Mouse (Mus musculus) spleen, adult 12 weeks (tissue): ENCODE measurements at regions not wholly inside any gene's neighbourhood (a gene's known extent, or its start where the extent isn't known, plus 50 kb on each side); places are given as distances from the start of the nearest gene placed in this dataset.

ENCODE experiments used
- DNase-seq: peaks from one replicate; pipeline ENCODE4 v3.0.0; 2022; ENCODE audit warnings: low spot score

DNA sequence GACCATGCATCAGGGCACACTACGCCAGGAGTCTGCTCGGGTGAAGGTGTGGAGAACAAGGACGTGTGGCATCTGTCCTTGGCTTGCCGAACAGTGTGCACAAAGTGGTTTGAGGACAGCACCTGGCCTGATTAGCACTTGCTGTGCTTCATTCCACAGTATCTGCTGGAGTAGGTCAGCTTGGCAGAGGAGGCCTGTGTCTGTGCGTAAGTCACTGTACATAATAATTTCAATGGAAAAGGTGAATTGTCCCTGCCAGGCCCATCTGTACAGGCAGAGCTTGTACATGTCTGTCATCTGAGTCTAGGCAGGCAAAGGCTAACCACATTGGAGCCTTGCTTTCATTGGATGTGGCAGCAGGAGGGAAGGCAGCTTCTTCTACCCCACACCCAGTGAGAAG is 979.5 kb upstream of the Car8 start:
- DNase-seq = no peak

DNA sequence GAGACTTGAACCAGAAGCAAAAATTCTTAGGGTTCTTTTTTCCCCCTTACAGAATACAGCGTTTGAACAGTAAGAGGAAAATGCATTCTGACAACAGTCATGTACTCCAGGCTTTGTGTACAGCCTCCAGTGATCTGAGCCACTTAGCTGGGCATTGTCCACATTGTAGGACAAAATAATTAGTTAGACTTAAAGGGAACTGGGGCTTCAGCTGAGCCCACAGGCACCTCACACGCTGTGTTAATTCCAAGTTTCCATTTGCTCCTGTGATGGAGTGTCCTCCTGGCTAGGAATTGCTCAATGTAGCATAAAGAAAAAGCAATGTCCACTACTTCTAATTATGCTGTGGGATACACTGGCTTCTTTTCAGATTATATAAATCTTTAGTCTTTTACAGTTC is 969.8 kb upstream of the Car8 start:
- DNase-seq = no peak

DNA sequence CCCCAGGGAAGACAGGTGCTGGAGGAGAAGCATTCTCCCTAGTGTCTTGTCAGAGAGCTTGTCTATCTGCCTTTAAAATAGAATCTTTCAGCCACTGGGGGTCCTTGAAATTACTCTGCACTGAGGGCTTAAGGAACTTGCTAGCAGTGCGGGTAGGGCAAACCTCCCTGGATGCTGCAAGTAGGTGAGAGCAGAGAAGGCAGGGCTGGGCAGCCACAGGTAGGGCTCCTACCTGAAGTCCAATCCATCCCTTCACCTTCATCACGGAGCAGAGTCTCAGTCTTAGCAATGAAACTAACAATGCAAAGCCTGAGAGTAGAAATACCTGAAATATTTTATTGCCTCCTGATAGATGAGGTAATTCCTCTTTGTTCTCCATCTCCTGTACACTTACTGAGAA is 961.2 kb upstream of the Car8 start:
- DNase-seq = no peak

DNA sequence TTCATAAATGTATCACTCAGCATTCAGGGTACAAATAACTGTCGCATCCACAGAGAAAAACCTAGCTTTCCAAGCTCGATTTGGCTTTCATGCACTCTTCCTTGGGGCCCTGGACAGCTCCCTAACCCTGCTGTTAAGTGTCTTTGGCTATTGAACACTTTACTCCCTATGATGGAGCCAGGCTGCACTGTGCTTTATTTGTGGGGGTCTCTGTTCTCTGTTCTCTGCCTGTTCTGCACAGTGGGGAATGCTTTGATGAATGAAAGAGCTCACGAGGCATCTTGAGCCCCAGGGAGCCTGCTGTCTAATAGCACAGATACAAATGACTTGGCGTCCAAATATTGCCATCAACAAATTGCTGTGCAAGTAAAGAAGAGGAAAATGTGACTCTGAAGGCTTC is 957.6 kb upstream of the Car8 start:
- DNase-seq = no peak

DNA sequence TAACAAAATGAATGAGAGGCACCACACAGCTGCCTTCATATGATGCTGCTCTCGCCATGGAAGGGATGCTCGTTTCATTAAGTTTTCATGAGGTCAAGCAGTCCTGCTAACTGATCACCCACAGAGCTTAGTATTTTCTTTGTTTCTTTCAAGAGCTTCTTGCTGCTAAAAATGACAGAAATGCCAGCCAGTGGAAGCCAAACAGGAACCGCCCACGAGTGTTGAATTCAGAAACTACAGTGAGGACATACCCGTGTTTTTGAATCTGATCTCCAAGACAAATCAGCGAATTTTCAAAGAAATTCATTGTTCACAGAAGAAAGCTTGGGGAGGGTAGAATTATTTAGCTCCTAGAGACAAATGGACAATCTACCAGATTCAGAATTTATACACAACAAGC is 954.3 kb upstream of the Car8 start:
- DNase-seq = no peak

DNA sequence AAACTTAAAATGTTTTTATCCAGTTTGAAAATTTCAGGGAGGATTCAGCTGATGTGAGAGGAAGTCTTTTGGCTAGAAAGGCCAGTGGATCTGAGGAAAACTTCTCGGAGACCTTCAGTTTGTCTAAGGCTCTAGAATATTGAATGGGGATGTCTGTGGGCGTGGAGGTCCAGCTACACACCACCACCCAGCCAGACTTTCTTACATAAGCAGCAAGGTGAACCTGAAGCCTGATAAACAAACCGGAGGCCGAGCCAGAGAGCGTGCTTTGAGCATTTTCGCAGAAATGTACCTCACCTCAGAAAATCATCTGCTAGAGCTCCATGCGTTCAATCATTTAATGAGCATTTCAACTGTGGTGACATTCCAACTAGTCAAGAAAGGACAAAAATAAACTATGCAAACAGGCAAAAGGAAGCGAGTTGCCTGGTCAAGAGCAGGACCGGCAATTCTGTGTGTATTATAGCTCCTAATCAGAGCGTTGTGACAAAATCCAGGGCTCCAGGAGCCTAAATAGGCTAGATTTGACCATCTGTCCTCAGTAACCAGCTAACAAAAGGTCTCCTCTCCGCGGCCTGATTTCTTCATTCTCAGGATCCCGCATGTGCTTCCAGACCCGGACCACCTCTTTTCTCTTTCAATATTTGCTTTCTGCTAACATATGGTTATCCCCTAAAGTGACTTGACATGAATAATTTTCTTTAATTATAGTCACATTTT is 946.5 kb upstream of the Car8 start:
- no peak for DNase-seq

DNA sequence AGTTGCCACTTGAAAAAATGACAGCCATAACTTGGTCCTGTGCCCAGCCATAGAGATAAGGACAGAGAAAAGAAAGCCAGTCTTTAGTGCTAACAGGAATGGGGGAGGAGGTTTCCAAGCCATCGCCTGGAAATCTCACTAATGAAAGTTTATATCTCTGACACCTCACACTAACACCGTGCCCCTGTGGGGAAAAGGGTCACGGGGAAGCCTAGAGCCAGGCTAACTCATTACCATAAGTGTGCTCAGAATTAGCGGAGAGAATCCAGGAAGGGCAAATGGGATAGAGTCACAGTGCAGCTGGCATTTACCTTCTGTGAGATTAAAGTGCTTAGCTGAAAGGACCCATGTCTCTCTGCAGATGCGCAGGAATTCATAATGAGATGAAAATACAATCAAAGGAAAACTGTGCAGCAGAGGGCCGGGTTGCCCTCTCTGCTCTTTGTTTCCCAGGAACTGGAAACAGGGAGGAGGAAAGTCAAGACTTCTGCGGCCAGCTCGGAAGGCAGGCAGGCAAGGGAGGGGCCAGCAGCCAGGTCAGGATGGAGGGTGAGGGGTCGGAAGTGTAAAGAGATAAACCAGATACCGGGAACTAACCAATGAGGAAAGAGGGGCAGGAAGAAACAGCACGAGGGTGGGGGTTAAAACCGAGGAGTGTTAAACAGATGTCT is 945.7 kb upstream of the Car8 start:
- no peak for DNase-seq

DNA sequence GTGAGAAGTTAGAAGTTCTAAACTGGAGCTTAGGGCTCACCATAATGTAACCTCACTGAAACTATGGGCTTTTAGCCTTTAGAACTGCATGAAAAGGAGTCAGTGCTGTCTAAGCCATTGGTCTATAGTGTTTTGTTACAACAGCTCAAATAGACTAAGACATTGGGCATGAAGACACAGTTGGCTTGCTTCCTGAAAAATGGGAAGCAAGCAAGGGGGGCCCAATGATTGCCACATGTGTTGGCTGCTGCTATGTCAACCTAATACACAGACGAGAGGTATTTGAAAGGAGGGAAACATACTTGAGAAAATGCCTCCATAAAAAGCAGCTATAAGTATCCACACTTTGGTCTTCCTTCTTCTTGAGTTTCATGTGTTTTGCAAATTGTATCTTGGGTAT is 935.5 kb upstream of the Car8 start:
- no peak for DNase-seq

DNA sequence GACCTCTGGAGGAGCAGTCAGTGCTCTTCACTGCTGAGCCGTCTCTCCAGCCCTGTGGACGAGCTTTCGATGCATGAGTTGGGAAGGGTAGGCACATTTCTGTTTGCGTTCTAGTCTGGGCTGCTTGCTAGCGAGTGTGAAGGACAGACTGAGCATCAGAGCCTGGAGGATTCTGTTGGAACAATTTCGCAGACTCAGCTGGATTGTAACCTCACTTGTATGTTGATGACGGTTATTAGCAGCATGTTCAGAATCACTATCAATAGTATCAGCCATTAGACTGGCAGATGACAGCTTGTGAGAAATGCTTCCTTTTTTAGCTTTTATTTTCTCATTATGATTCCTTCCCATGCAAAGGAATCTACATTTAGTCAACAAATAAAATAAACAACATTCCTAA is 923.5 kb upstream of the Car8 start:
- DNase-seq = no peak

DNA sequence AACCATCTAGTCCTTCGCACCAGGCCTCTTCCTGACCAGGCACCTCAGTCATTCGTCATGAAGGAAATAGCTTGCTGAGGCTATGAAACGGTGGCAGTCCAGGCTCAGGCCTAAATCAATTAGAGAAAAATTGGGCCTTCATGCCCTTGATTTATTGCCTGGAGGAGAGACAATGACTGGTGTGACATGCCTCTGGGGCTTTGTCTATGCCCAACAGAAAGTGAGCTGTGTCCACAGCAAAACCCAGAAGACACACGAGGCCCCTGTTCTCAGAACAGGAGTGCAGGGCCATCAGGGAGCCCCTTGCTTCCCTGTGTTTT is 922.9 kb upstream of the Car8 start:
- no peak for DNase-seq

DNA sequence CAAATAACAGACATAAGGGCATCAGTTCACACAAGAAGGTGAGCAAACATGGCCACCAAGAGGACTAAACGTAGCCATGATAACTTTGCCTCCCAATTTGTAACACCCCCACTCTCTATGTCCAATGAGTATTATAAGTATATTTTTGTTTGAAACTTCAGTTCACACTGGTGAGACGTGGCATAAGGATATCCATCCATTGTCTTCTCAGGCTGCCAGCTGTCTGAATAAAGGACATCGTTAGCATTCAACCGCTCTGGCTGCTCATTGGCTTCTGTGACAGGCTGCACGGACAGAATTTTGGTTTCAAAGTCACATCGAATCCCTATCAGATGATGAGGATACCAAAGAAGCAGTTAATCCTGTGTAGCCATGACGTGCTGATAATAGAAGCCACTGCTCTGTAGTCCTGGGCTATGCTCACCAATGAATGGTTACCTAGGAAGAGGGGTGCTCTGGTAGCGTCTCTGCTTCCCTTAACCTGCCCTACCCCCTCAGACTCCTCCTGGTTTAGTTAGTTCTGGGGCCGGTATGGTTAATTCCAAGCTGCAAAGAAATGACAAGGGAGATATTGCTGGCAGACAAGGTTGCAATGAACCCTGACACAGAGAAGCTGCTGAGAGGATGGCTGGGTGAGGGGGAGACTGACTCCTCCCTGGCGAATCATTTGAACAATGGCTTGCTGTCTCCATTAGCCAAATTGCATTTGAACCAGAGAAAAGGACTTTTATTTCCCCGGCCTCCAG is 922.4 kb upstream of the Car8 start:
- no peak for DNase-seq

DNA sequence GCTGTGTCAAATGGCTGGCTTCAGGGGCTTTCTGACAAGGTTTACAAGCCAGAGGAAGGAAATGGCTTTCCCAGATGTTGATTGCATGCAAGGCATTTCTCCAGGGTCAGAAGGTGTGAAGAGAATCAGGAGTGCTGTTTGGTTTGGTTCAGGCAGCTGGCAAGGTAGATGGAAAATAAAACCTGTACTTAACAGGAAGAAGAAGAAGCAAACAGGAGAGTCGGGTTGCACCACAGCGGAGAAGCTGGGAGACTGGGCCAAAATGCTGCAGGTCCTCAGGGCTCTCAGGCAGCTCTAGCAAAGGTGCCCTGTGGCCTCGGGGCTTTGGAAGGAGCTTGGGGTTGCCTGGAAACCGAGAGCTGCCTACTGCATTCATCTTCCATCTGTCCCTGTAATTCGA is 908.9 kb upstream of the Car8 start:
- DNase-seq = no peak

DNA sequence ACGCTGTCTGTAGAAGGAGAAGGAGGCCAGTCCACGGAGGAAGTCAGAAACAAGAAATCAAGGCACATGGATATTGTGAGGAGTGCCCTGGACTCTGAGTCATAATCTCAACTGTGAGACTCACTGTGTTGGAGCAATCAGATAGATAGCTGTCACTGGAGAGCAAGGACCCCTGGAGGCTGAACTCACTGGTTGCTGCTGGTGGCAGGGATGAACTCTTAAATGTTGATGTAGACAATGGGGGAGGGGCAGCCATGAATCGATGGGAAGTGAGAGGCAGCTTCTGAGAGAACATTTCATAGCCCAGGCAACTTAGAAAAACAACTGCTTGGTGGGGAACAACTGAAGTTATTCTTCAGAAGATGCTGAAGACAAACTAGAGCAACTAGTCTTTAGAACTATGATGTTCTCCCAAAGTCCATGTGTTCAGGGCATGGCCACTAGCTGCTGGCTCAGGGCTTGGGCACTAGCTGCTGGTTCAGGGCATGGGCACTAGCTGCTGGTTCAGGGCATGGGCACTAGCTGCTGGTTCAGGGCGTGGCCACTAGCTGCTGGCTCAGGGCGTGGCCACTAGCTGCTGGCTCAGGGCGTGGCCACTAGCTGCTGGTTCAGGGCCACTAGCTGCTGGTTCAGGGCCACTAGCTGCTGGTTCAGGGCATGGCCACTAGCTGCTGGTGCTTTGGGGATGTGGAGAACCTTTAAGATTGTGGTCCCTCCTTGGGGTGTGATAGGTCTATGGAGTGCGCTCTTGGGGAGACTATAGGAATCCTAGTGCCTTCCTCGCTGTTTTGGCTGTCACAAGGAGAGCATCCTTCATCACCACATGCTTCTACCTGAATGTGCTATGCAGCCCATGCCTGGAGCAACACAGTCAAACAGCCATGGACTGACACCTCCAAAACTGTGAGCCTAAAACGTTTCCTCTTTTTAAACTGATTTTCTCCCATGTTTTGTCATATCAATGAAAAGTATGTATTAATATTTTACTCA is 905.7 kb upstream of the Car8 start:
- no peak for DNase-seq

DNA sequence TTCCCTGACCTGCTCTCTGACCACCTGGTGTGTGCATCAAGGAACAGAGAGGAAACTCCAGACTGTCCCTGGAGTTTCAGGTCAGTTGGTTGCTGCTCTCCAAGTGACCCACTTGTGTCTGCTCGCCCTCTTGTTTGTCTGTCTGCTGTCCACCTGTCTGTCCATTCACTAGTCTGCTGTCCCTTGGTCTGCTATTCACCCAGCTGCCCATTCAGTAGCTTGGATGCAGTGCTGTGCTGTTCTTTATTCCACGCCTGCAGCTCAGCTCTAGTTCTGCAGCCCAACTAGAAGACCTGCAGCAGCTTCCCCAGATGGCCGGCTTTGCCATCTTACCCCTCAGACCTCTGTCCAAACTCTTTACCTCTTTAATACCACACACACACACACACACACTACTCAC is 904.2 kb upstream of the Car8 start:
- no peak for DNase-seq

DNA sequence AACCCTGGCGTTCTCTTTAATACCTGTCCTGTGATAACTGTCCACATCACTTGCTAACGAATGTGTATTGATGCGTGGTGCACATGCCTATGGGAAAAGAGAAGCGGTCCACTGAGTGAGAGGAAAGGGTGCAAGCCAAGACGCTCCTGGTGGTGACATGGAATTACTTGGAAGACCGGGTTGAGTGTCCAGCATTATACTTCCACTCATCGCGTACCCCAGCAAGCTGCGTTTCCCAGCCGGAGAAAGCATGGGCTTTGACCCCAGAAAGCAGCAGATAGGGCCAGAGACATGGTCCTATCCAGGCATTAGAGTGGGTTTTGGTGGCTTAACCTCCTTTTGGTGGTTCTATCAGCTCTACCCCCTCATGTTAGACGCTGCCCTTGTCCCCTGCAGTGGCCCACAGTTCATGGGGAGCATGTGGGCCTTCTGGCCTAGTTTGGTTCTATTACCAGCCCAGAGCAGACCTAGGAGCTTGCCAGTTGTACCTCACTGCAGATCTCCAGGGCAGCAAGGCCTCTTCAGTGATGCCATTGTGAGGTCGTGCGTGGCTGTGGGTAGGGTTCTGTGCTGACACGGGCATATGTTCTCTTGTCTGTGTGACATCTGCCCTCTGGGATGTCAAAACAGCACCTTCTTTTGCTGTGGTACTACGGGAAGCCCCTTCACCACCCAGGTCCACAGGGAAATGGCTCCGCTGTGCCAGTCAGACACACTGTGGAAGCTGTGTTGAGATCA is 903.3 kb upstream of the Car8 start:
- DNase-seq = no peak

DNA sequence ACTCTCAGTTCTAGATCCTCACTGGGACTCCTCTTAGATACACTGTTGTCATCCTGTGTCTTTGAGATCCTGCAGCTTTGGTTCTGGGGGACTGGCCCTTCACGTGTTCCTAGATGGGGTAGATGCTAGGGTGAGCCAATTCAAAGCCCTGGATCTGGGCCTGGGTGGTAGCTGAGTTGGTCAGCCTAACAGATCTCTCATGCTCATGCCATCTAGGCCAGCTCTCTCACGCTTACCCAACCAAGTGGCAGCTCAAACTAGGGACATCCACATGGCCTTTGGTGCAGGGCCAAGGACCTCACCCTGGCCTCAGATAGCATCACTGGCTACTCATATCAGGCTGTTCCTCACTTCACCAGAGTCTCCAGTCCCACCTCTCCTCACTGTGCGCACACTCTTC is 901.9 kb upstream of the Car8 start:
- no peak for DNase-seq

DNA sequence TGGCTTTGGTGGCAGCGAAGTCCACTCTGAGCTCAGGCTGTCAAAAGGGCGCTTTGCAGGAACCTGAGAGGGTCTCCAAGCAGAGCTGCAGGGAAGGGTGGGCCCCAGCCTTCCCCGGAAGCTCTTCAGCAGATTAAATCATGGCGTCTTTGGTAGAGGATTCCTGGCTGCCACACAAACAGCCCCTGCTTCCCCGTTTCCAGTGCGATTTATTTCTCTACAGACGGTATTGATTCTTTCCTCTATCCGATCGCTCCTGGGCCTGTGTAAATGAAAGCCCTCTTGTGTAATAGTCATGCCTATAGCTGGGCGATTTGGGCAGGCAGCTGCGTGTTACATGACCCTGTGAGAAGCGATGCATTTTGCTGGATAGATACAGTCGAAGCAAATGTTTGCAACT is 897.8 kb upstream of the Car8 start:
- DNase-seq = no peak

DNA sequence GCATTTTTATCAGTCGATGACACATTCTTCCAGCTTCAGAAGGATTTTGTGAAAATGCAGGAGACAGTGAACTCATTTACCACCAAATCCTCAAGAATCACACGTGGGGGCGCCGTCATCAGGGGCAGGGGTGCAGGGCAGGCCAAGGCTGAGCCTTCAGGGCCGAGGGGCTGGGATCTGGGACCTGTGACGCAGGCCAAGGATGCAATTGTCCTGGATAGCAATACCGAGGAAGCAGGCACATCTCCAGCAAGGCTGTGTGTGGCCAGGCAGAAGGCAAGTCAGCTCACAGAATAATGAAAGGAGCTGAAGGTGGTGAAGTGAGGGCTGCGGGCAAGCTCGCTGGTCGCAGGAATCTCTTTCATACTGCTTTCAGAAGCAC is 897.3 kb upstream of the Car8 start:
- DNase-seq = no peak

DNA sequence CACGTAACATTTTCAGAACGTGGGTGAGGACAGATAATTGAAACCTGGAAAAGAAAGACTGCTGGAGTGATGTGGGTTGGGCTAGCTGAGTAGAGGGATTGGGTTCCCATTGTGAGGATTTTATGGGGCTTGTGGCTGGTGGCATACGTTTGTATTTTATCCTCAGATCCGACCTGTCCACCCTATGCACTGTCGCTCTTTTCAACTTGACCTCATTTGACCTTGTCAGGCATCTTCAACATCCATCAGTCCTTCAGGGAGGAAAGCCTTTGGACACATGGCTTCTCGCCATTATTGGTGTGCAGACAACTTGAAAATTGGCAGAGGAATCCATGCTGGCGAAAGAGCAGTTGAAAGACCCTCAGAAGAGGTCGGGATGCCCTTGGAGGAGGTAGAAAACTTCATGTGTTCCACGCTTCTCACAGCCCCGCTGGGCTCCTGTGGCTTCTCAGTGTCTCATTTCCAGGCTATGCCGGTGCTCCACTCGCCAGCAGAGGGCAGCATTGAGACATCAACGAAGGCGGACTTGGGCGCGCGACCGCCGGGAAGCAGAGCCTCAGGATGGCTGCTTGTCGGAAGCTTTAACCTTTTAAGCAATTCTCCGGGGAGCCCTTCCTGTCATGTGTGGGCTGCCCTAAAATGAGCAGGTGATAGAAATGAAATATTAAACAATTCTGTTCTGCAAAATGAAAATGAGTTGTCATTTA is 896.8 kb upstream of the Car8 start:
- DNase-seq = peak; percentile 59

DNA sequence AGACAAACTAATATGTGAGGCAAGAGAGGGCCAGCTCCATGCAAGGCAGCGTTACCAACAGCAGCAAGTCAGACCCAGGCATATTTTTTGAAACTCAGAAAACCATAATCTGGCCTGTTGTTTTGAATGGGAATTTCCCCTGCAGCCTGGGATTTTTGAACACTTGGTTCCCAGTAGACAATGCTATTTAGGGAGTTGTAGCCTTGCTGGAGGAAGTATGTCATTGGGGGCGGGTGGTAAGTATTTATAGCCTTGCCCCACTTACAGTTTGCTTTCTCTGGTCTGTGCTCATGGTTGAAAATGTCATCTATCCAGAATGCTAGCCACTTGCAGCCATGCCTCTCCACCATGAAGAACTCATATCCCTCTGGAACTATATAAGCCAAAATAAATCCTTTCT is 894.9 kb upstream of the Car8 start:
- DNase-seq = no peak

DNA sequence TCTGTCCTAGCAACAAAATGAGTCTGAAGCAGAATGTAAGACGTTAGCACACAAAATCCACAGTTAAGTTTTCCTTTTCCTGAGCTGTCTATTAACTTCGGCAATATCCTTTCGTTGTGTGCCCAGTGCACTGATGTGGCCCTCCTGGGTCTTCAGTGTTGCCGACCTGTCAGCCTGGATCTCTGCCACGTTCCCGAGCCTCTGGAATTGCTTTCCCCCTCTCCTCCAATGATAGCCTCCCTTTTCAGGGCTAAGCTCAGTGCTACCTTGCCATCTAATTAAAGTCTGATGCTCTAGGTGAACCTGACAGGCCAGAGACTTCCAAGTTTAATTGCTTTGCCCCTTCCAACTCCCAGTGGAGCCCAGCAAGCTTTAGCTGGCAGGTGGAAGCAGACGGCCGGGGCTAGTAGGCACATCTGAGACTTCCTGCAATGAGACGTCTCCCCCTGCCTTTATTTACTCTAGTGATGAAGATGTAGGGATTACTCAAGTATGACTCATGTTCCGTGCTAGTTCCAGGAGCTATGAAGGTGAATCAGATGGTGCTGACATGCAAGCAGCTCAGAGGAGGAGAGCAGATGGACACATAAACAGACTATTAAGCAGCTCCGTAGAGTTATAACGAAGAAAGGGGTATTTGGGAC is 894.3 kb upstream of the Car8 start:
- no peak for DNase-seq
